Mouse (Mus musculus) WW6 (cell line): ENCODE measurements at regions not wholly inside any gene's neighbourhood (a gene's known extent, or its start where the extent isn't known, plus 50 kb on each side); places are given as distances from the start of the nearest gene placed in this dataset.
A peak's percentile ranks its signal among the peaks of the same experiment; 100 is the strongest.

ENCODE experiments used
- DNase-seq: peaks from one replicate; pipeline ENCODE4 v3.0.0-alpha.2; 2013; ENCODE audit warnings: low read depth, low spot score

DNA sequence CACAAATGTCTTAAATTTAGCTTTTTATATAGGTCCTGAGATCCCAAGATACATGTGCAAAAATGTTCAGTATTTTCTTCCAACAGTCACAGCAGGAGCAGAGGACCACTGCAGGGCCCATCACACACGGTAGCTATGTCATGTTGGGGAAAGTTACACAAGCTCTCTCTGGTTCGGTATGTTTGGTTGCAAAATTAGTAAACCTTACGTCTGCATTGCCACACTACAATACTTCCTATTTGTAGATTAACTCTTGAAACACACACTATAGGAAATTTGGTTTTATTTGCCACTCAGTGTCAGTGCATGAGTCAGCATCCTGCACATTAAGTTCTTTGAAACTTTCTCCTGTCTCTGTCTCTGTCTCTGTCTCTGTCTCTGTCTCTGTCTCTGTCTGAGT, 82.0 kb downstream of the Cth start:
- DNase-seq: no peak

DNA sequence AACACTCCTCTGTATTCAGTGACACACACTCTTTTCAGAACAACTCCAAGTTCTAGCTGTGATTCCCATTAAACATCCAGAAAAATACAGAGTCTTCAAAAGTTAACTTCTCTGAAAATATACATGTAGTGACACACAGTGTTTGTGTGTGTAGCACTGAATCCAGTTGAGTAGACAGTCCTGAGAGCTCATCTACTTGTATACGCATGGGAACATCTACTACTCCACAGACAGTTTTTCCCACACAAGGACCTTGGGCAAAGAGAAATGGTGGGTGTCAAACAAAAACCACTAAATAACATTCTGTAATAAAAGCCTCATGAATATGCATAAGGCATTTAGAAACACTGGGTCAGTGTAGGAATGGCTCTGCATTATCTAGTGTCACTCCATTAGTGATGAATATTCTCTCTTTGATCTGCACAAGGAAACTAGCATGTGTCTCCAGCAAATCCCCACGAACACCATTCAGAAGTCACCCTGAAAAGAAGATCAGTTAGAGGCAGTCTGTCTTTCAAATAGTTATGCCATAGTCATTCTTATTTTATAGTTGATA, 83.6 kb downstream of the Cth start:
- no peak for DNase-seq

GRCm38 (mm10) chr3:157804307-157804706, 120.6 kb downstream of the Cth start:
- DNase-seq: no peak

DNA sequence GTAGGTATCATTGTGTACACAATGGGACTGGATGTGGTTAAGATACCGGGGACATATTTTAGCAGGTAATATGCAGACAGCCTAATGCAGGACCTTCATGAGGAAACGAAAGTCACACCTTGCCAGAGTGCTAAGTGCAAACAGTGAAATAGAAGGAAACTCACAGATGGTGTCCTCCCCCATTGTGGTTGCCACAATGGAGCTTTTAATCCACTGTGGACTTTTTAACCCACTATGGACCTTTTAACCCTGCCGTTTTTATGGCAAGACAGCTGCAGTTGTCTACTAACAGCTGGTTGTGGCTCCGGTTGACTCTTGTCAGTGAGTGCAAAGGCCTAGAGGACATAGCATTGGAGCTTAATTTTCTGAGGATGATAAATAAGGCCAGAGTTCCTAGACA, 121.5 kb downstream of the Cth start:
- no peak for DNase-seq

- no peak for DNase-seq
Measured at GRCm38 (mm10) chr3:157787559-157788256, 137.2 kb downstream of the Cth start.

DNA sequence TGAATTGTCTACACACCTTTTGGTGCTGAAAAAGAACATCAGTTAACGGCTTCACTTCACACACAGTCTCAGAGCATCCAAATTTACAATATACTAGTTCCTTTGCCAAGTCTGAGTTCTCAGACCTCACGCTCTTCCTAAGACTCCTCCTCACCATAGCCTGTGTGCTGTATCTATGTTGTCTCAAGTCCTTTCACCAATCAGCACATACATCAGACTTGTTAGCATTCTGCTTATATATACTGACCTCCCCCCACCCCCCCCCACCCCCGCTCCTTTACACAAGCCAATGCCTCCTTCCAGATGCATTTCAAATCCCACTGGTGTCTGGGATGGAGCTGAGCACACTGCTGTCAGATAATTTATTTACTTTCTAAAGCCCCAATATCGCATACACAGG, 143.8 kb downstream of the Cth start:
- no peak for DNase-seq

- DNase-seq: no peak
Measured at GRCm38 (mm10) chr3:157777779-157778178, 147.1 kb downstream of the Cth start.

DNA sequence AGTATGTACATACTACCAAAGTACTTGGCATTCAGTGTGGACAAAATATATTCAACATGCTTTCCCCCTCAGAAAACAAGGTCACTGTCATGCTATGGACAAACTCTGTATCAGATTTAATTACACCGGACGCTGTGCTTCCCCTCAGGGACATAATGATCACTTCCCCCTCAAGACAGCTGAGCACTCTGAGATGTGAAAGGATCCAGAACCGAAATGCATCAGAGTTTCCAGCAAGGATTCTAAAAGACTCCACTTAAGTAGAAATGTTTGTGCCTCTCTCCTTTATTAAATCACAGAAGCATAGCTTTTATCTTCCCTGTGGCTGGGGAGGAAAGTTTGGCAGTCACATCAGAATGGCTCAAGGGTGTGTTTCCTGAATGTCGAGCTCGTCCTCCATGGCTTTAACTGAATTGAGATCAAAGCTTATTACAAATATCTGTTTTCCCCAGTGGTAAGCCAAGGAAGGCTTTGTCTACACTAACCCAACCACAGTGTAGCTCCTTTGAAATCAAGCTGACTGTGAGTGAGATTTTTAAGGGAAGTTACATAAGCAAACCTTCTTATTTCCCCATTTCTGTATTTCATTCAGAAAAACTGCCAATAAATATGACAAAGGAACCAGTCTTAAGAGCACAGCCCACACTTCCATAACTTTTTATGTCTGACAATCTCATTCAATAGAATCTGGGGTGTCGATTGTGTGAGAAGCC, 161.2 kb downstream of the Cth start:
- no peak for DNase-seq

DNA sequence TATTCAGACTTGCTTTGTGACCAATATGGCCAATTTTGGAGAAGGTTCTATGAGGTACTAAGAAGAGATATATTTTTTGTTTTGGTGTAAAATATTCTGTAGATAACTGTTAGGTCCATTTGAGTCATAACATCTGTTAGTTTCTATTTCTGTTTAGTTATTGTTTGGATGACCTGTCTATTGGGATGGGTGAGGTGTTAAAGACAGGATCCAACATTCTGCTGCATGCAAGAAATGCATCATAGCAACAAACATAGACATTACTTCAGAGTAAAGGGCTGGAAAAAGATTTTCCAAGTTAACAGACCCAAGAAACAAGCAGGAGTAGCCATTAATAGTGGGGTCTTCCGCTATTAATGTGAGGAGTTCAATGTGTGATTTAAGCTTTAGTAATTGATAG, 165.0 kb downstream of the Cth start:
- no peak for DNase-seq

DNA sequence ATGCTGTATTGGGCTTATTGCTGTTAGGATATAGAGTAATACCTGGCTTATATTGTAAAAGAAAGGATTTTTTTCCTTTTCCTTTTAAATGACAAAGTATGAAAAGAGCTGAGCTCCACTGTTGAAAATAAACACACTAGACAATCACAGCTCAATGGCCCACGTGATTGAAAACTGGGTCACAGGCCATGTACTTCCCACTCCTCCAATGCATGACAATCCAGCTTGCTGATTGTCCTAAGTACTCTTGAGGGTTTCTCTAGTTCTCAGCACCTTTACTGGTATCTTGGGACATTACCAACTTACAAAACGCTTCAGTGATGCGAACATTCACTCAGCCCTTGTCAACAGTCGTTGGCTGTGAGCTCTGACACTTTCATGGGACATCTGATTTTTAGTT, 170.1 kb downstream of the Cth start:
- DNase-seq: no peak

DNA sequence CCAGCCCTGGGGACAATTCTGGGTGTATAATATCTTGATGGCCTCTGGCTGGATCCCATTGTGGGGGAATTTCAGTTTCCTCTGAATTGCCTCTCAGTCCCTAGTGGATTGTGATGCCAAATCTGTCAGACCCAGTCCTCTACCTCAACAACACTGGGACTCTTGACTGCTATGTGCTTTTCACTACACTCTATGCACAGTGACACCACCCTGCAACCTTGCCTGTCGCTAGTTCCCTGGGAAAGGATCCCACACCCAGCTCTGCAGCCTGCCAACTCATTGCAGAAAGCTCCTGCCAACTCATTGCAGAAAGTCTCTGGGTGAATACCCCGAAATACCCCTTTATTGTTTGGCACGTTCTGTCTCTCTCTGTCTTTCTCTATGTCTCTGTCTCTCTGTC, 174.6 kb downstream of the Cth start:
- DNase-seq: no peak

DNA sequence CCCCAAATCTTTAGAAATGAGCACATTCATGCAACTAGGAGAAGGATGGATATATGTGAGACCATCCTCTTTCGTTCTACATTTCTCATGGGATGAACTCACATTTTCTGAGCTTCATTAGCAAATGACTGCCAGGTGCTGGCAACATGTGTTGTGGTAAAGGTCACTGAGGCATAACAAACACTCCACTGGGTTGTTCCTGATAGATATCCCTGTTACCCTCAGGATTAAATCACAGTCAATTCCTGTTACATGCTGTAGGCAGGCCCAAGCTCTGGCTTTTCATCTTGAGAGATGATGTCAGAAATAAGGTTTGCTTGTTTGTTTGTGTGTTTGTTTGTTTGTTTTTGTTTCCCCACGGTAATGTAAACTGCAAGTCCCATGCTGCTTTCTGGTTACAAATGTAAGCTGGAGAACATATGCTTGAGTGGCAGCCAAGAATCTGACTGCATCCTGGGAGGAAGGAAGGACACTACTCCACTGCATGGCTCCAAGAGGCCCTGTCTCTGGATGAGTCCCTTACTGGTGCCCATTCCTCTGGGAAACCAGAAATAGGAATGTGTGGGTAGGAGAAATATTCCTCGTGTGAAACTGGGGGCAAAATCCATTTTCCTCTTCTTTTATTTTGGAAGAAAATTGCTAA, 176.4 kb downstream of the Cth start:
- no peak for DNase-seq

- no peak for DNase-seq
Measured at GRCm38 (mm10) chr3:157743000-157743399, 176.3 kb downstream of the Ptger3 start.

- DNase-seq: no peak
Measured at GRCm38 (mm10) chr3:157739628-157740294, 173.1 kb downstream of the Ptger3 start.

- no peak for DNase-seq
Measured at GRCm38 (mm10) chr3:157732136-157732940, 165.6 kb downstream of the Ptger3 start.

GRCm38 (mm10) chr3:157729711-157730367, 163.1 kb downstream of the Ptger3 start:
- no peak for DNase-seq

DNA sequence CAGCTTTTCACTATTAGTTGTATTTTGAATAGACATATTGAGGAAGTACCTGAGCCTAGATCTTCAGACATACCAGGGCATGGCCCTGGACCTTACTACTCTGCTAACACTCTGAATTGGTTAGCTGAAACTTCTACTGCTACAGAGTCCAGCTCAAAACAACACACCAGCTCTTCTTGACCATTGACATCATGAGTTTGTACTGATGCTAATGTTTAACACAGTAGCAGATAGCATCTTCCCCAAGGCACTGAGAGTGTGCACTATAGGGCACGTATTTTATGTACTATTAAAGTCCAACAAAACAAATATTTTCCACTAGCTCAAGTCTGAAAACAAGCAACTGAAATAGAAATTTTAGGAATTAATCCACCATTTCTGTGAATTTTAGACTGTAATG, 157.8 kb downstream of the Ptger3 start:
- no peak for DNase-seq

GRCm38 (mm10) chr3:157723184-157723583, 156.5 kb downstream of the Ptger3 start:
- DNase-seq: no peak

DNA sequence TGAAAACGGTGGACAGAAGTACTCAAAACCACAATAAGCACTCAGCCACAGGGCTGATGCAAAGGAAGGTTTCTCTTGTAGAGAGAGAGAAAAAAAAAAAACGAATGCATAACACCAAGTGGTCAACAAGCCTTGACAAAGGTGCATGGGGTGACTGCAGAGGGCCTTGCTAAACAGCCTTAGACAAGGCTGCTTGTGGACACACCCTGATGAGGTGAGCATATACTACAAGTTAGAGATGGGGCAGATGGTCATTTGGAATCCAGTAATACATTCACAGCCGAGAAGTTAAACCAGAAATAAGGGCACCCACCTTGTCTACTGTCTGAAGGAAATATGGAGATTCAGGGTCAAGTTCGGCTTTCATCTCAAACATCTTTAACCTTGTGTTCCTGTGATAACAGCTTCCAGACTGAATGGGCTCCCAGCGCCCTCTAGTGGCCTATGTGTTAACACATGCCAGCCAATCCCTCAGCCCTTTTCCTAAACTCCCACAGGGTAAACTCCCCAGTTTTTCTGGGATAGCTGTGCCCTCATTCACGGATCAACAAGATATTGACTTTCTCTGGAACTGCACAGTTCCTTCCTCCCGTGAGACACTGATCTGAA, 150.7 kb downstream of the Ptger3 start:
- DNase-seq: peak; percentile 22

DNA sequence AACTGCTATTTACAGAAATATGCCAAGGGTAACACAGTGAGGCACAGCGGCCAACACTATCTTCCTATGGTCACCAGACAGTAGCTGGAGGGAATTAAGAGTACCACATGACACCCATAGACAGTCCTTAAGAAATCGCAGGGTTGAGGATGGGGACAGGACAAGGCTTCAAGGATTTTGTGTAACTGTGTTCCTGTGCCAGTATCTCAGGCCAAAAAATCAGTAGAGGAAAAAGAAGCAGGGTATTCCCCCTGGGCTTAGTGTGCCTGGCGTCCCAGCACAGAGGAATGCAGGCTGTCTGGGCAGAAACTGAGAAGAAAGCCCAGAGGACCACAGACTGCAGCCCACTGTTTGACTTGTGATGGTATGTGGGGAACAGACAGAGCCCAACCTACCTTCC, 147.3 kb downstream of the Ptger3 start:
- no peak for DNase-seq
